Mouse (Mus musculus): ENCODE results near the gene Ppm1h.

The Ppm1h gene

GRCm38 (mm10) chr10:122693911-122694618 lies 15.5 kb downstream of the Ppm1h start:
- in situ Hi-C loops (cut with MboI; ENCODE audit: low pct_unique_long_range_greater_than_20kb in 1 of 2, low sequenced_read_pairs in 2 of 2, unreplicated experiment in 1 of 2): no loop called here

- in situ Hi-C loops (cut with MboI; ENCODE audit: low pct_unique_long_range_greater_than_20kb in 1 of 2, low sequenced_read_pairs in 2 of 2, unreplicated experiment in 1 of 2): no loop called here
These were observed 17.8 kb downstream of the Ppm1h start for GRCm38 (mm10) chr10:122696335-122696734.

DNA sequence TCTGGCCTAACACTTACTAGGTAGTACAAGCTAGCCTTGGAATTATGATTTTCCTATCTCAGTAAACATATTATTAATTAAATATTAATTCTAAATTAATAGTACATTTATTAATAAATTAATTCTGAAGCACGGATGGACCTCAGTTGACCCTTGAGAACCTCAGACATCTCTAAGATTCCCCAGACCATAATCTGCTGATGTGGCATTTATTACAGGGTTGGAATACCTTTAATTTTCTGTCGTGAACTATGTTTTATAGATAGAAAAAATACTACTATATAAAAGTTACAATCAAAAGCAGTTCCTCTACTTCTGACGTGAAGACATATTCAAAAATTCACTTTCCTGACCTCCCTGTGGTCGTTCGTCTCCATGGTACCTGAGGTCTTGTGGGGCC lies 19.8 kb downstream of the Ppm1h start:
- in situ Hi-C loops (cut with MboI; ENCODE audit: low pct_unique_long_range_greater_than_20kb in 1 of 2, low sequenced_read_pairs in 2 of 2, unreplicated experiment in 1 of 2): no loop called here

DNA sequence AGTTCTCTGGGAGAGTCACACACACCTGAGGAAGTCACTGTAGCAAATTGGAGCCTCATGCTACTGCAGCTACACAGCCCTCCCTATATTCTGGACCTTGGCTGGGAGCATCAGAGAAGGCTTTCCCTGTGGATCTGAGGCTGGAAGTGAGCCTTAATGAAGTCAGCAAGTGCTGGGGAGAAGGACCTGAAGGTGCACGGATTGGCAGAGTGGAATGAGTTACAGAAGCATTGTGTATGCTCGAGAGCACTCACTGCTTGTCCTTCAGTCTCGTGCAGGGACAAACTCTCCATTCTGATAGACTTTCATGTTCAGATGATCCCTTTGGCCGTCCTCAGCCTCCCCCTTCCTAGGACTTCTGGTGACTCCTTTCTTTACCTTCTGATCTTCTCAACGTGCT lies 26.3 kb downstream of the Ppm1h start:
- in situ Hi-C loops (cut with MboI; ENCODE audit: low pct_unique_long_range_greater_than_20kb in 1 of 2, low sequenced_read_pairs in 2 of 2, unreplicated experiment in 1 of 2): no loop called here

- in situ Hi-C loops (cut with MboI; ENCODE audit: low pct_unique_long_range_greater_than_20kb in 1 of 2, low sequenced_read_pairs in 2 of 2, unreplicated experiment in 1 of 2): no loop called here
These were observed 26.9 kb downstream of the Ppm1h start for GRCm38 (mm10) chr10:122705457-122705856.

DNA sequence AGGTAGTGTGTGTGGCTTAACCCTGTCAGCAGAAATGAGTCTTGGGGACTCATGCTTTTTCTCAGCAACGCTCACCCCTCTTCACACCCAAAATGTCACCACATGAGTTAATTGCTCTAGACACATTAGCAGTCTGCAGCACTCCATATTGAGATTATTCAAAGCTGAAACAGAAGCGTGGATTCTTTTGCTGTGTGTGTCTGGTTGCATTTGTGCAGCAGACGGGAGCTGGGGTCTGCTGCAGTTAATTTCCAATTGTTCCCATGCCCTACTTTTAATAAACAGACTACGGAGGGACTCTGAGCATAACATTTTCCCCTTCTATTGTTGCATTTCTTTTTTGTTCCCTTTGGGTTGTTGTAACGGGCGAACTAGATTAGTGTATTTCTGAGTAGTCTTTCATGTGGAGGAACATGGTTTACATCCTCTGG lies 32.8 kb downstream of the Ppm1h start:
- in situ Hi-C loops (cut with MboI; ENCODE audit: low pct_unique_long_range_greater_than_20kb in 1 of 2, low sequenced_read_pairs in 2 of 2, unreplicated experiment in 1 of 2): no loop called here

DNA sequence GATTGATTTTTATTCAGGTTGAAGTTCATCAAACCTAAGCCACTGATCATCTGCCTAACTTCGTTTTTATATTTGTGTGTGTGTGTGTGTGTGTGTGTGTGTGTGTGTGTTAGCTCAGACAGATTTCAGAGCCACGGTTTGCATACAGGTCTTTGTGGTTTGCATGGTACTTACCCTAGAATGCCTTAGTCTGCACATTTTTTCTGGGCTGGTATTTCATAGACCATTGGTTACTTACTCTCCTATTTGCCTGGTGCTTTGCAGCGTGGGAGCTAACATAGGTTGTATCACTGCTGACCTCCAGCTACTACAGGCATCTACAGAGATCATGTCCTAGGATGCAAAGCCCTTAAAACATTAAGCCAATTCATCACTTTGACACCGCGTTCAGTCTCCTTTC lies 33.7 kb downstream of the Ppm1h start:
- in situ Hi-C loops (cut with MboI; ENCODE audit: low pct_unique_long_range_greater_than_20kb in 1 of 2, low sequenced_read_pairs in 2 of 2, unreplicated experiment in 1 of 2): no loop called here

DNA sequence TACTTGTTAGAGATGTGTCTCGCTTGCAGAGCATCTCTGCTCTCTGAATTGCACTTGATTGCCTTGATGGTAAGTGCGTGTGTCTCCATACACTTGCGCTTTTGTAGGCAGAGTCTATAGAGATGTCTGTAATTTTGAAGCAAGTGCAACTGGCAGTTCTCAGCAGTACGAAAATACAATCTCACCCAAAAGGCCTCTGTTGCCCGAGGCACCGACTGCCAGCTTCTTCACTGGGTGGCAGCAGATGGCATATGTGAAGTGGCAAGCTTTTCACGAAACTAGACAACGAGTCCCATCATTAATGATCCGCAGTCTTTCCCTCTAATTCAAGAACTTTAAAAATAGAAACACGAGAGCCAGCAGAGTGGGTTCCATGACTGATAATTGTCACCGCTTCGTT lies 37.3 kb downstream of the Ppm1h start:
- in situ Hi-C loops (cut with MboI; ENCODE audit: low pct_unique_long_range_greater_than_20kb in 1 of 2, low sequenced_read_pairs in 2 of 2, unreplicated experiment in 1 of 2): no loop called here

GRCm38 (mm10) chr10:122716286-122716685 lies 37.7 kb downstream of the Ppm1h start:
- in situ Hi-C loops (cut with MboI; ENCODE audit: low pct_unique_long_range_greater_than_20kb in 1 of 2, low sequenced_read_pairs in 2 of 2, unreplicated experiment in 1 of 2): no loop called here

DNA sequence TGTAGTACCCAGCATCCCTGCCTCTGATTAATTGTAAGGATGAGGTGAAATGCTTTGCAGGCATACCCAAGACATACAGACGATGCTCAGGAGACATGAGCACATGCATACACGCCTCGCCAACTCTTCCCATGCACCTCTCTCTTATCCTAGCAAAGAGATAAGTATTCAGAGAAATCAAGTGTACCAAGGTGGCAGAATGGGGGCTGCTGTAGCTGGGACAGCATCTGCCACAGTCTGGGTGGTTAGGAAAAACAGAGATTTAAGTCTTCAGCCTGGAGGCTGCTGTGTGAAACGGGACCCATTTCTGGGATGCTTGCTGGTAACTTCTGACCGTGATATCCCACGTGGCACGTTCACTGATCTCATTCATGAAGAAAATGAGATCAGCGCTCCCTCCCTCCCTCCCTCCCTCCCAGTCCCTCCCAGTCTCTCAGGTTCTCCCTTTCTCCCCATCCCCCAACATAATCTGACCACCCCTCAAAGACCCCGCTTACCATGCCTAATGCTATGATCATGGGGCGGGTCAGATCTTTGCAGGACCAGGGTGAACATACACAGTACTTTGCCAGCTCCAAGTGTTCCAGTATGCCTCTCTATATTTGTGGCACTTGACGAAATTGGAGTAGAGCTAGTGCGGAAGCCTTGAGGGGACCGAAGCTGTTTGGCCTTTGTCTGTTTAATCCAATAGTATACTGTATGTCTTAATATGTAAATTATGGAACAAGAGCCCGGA lies 38.3 kb downstream of the Ppm1h start:
- in situ Hi-C loops (cut with MboI; ENCODE audit: low pct_unique_long_range_greater_than_20kb in 1 of 2, low sequenced_read_pairs in 2 of 2, unreplicated experiment in 1 of 2): no loop called here

GRCm38 (mm10) chr10:122717754-122718415 lies 39.3 kb downstream of the Ppm1h start:
- in situ Hi-C loops (cut with MboI; ENCODE audit: low pct_unique_long_range_greater_than_20kb in 1 of 2, low sequenced_read_pairs in 2 of 2, unreplicated experiment in 1 of 2): no loop called here

GRCm38 (mm10) chr10:122718951-122719350 lies 40.4 kb downstream of the Ppm1h start:
- in situ Hi-C loops (cut with MboI; ENCODE audit: low pct_unique_long_range_greater_than_20kb in 1 of 2, low sequenced_read_pairs in 2 of 2, unreplicated experiment in 1 of 2): no loop called here

DNA sequence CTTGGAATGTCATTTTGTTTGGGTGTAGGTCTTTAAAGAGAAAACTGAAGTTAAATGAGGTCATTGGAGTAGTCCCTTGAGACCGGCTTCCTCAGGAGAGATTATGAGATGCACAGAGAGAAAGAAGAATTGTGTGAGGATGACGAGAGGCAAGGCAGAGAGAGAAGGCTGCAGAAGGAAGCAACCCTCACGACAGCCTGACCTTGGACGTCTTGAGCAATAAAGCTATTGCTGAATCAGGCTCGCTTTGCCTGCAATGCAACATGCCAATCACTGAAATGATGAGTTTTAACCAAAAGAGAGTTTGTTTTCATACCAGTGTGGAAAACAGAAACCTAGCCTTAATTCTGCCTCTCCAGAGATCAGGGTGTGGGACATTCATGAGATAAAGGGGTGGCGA lies 43.5 kb downstream of the Ppm1h start:
- in situ Hi-C loops (cut with MboI; ENCODE audit: low pct_unique_long_range_greater_than_20kb in 1 of 2, low sequenced_read_pairs in 2 of 2, unreplicated experiment in 1 of 2): no loop called here

DNA sequence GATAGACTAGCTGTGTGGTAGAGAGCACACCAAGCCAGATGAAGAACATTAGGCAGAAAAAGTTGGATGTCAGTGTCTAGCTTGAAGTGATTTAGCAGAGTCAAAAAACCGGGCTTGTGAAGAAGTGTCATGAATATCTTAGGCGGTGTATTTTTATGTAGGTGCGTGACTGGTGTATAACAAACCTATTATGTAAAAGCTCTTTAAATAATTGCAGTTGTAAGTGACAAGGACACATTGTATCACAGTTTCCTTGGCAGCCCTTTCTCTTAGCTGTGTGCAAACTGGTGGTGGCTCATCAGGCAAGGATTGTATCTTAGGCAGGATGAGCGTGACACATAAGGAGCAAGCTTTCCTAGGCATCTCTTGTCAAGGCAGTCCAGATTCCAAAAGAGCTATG lies 46.1 kb downstream of the Ppm1h start:
- in situ Hi-C loops (cut with MboI; ENCODE audit: low pct_unique_long_range_greater_than_20kb in 1 of 2, low sequenced_read_pairs in 2 of 2, unreplicated experiment in 1 of 2): no loop called here

DNA sequence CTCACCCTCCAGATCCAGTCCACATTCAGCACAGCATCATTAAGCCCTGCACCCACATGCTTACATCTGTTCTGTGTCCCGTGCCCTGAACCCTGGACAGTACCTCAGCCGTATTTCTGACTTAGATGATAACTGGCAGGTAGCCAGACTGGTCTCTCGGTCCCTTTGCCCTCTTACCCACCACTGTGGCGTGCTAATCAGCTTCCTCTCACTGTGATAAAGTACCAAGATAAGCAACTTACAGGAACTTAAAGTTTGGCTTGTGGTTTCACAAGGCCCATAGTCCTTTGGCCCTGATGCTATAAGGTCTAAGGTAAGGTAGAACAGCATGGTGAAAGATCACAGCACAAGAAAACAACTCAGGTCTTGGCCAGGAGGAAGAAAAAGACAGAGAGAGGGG lies 48.7 kb downstream of the Ppm1h start:
- in situ Hi-C loops (cut with MboI; ENCODE audit: low pct_unique_long_range_greater_than_20kb in 1 of 2, low sequenced_read_pairs in 2 of 2, unreplicated experiment in 1 of 2): no loop called here

GRCm38 (mm10) chr10:122728172-122728571 lies 49.6 kb downstream of the Ppm1h start:
- in situ Hi-C loops (cut with MboI; ENCODE audit: low pct_unique_long_range_greater_than_20kb in 1 of 2, low sequenced_read_pairs in 2 of 2, unreplicated experiment in 1 of 2): no loop called here

GRCm38 (mm10) chr10:122732146-122732545 lies 53.6 kb downstream of the Ppm1h start:
- in situ Hi-C loops (cut with MboI; ENCODE audit: low pct_unique_long_range_greater_than_20kb in 1 of 2, low sequenced_read_pairs in 2 of 2, unreplicated experiment in 1 of 2): no loop called here

- in situ Hi-C loops (cut with MboI; ENCODE audit: low pct_unique_long_range_greater_than_20kb in 1 of 2, low sequenced_read_pairs in 2 of 2, unreplicated experiment in 1 of 2): no loop called here
These were observed 56.0 kb downstream of the Ppm1h start for GRCm38 (mm10) chr10:122734521-122734920.

DNA sequence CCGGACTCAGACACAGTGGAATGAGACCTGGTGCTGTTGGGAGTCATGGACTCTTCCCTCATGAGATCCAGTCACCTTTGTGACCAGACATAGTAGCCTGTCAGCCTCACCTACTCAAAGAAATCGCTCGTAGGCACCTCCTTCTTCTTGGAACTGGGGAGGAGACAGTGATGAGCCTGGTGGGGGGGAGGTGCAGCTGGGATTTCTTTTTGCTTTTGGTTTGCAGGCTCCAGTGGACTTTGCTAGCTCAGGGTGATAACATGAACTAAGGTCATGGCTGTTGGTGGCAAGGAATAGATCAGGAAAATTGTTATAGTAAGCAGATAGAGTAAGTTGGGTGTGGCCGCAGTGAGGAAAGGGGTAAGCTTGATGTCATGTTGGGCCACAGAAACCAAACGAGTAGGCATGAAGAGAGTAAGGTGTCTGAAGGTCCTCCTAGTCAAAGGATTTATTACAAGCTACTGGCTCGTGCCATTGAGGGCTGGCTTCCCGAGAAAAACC lies 56.8 kb downstream of the Ppm1h start:
- in situ Hi-C loops (cut with MboI; ENCODE audit: low pct_unique_long_range_greater_than_20kb in 1 of 2, low sequenced_read_pairs in 2 of 2, unreplicated experiment in 1 of 2): no loop called here
